Mouse (Mus musculus): ENCODE data around the gene Nsa2. TPM values are rescaled to one million over a fixed set of nuclear protein-coding genes. Genes with fewer than 3 reads are reported as not detected.
"Not testable (repeated sequence)": the region's sequence is repeated elsewhere in the genome, so short reads cannot be mapped to it uniquely, and the experiment has no call there.

Gene Nsa2
- polyA plus RNA-seq, 2 experiments = 36.2 to 38.2 TPM

DNA sequence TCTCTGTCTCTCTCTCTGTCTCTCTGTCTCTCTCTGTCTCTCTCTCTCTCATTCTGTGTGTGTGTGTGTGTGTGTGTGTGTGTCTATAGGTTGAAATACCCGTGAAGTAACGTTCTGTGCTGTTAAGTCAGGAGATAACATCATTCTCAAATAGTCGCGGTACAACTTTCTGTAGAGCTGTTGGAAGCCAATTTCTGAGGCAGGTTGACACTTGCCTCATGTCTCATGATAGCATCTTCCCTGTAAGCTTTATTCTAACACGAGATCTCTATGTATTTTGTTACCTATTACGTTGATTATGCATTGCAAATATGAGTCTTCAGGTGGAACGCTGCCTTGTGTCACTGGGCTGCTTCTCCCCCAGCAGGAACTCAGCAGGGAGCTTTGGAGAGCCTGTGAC lies 4.6 kb upstream of the Nsa2 start:
- DNase-seq (ENCODE audit: low read depth in 3 of 3, low spot score in 3 of 3) = no peak
- Histone ChIP-seq H3K27ac (no peak overlapping the region), H3K36me3 (replicated peaks; ENCODE audit: control insufficient read depth, insufficient read depth, low read depth) (peaks cover 15% of the 10 kb centered on the region), H3K9me3 (ENCODE audit: control insufficient read depth, low read length) (no peaks in the 10 kb centered on the region), H3K4me1 (replicated peaks; ENCODE audit: control insufficient read depth in 2 of 2, insufficient read depth in 2 of 2, low read length in 1 of 2) (peaks cover 5 to 6% of the 10 kb centered on the region in 2 experiments), H3K4me2 (ENCODE audit: low read depth) (no peak overlapping the region), H3K27me3 (ENCODE audit: control insufficient read depth, insufficient read depth, low read length) (no peaks in the 10 kb centered on the region), H3K4me3 (ENCODE audit: insufficient read depth in 1 of 2, low read depth in 2 of 2, low read length in 2 of 2) (no peak overlapping the region), H3K9ac (replicated peaks) (no peak overlapping the region)
- no peak for ATAC-seq (ENCODE audit: insufficient read depth)
- TF ChIP-seq EP300 (IDR thresholded peaks at IDR 0.05; ENCODE audit: low read depth) = no peak
- no peak for TF ChIP-seq CTCF (IDR thresholded peaks at IDR 0.05; ENCODE audit: low read depth)
- 76% methylated on average over 7 of the region's 7 CpGs for WGBS (ENCODE audit: insufficient replicate concordance)

DNA sequence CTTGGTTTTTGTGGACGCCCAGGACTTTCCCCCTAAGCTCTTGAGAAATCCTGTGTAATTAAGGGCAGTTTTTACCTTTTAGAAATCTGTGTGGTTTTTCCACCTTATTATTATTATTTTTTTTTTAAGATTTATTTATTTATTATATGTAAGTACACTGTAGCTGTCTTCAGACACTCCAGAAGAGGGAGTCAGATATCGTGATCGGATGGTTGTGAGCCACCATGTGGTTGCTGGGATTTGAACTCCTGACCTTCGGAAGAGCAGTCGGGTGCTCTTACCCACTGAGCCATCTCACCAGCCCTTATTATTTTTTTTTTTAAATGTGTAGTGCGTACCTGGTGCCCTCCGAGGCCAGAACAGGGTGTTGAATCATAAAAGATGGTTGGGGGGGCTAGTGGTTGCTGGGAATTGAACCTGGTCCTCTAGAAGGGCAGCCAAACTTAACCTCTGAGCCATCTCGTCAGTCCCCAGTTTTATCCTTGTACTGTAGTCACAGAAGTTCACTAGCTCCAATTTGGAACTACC lies 731 bp upstream of the Nsa2 start:
- peak overlapping the region; percentile 87 for H3K9ac ChIP-seq (replicated peaks)
- not testable (repeated sequence) for DNase-seq (ENCODE audit: low read depth in 3 of 3, low spot score in 3 of 3); ATAC-seq (ENCODE audit: insufficient read depth); H3K4me1 ChIP-seq (replicated peaks; ENCODE audit: control insufficient read depth in 2 of 2, insufficient read depth in 2 of 2, low read length in 1 of 2); H3K9me3 ChIP-seq (ENCODE audit: control insufficient read depth, low read length); H3K27me3 ChIP-seq (ENCODE audit: control insufficient read depth, insufficient read depth, low read length)
- 21% methylated on average over 8 of the region's 8 CpGs for WGBS (ENCODE audit: insufficient replicate concordance)
- peaks cover 14% of the 10 kb centered on the region for H3K36me3 ChIP-seq (replicated peaks; ENCODE audit: control insufficient read depth, insufficient read depth, low read depth)
- peak overlapping the region; percentile 28 for H3K27ac ChIP-seq
- peak overlapping the region; percentile 88 for H3K4me3 ChIP-seq (ENCODE audit: insufficient read depth in 1 of 2, low read depth in 2 of 2, low read length in 2 of 2)
- peak overlapping the region; percentile 68 for H3K4me2 ChIP-seq (ENCODE audit: low read depth)

DNA sequence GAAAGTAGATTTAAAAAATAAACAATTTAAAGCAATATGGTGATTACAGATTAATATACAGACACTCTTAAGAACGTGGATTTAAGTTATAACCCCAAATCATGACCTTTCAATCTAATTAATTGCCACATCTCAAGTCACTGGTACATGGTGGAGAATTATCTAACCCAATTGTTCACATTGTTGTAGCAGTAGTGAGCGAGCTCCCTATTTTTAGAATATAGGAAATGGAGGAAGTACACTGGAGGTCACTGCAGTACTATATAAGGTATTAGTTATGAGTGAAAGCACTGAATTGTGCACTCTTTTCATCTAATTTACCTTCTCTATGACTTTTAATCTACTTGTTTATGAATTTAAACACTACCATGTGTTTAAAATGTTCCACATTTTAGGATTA lies 7.3 kb downstream of the Nsa2 start:
- ATAC-seq (ENCODE audit: insufficient read depth); H3K27ac ChIP-seq; H3K9me3 ChIP-seq (ENCODE audit: control insufficient read depth, low read length); H3K4me1 ChIP-seq (replicated peaks; ENCODE audit: control insufficient read depth in 2 of 2, insufficient read depth in 2 of 2, low read length in 1 of 2); DNase-seq (ENCODE audit: low read depth in 3 of 3, low spot score in 3 of 3); H3K9ac ChIP-seq (replicated peaks); H3K4me3 ChIP-seq (ENCODE audit: insufficient read depth in 1 of 2, low read depth in 2 of 2, low read length in 2 of 2); H3K4me2 ChIP-seq (ENCODE audit: low read depth); H3K27me3 ChIP-seq (ENCODE audit: control insufficient read depth, insufficient read depth, low read length): not testable (repeated sequence)
- peaks cover 23% of the 10 kb centered on the region for H3K36me3 ChIP-seq (replicated peaks; ENCODE audit: control insufficient read depth, insufficient read depth, low read depth)
- no CpG with 5 or more reads among the region's 2 CpGs for WGBS (ENCODE audit: insufficient replicate concordance)

GRCm38 (mm10) chr13:97129654-97130053 lies 8.1 kb downstream of the Nsa2 start:
- ATAC-seq (ENCODE audit: insufficient read depth); DNase-seq (ENCODE audit: low read depth in 3 of 3, low spot score in 3 of 3); H3K4me3 ChIP-seq (ENCODE audit: insufficient read depth in 1 of 2, low read depth in 2 of 2, low read length in 2 of 2); H3K4me2 ChIP-seq (ENCODE audit: low read depth); H3K27me3 ChIP-seq (ENCODE audit: control insufficient read depth, insufficient read depth, low read length); H3K27ac ChIP-seq; H3K9ac ChIP-seq (replicated peaks); H3K9me3 ChIP-seq (ENCODE audit: control insufficient read depth, low read length); H3K4me1 ChIP-seq (replicated peaks; ENCODE audit: control insufficient read depth in 2 of 2, insufficient read depth in 2 of 2, low read length in 1 of 2): not testable (repeated sequence)
- H3K36me3 ChIP-seq (replicated peaks; ENCODE audit: control insufficient read depth, insufficient read depth, low read depth) = peaks cover 20% of the 10 kb centered on the region
- 79% methylated on average over 2 of the region's 4 CpGs for WGBS (ENCODE audit: insufficient replicate concordance)

- DNase-seq (ENCODE audit: low read depth in 3 of 3, low spot score in 3 of 3) = no peak
- H3K27me3 ChIP-seq (ENCODE audit: control insufficient read depth, insufficient read depth, low read length) = no peaks in the 10 kb centered on the region
- H3K4me3 ChIP-seq (ENCODE audit: insufficient read depth in 1 of 2, low read depth in 2 of 2, low read length in 2 of 2) = no peak overlapping the region
- no peak for ATAC-seq (ENCODE audit: insufficient read depth)
- no peaks in the 10 kb centered on the region for H3K36me3 ChIP-seq (replicated peaks; ENCODE audit: control insufficient read depth, insufficient read depth, low read depth)
- no peak overlapping the region for H3K27ac ChIP-seq
- H3K4me1 ChIP-seq (replicated peaks; ENCODE audit: control insufficient read depth in 2 of 2, insufficient read depth in 2 of 2, low read length in 1 of 2) = no peaks in the 10 kb centered on the region
- H3K4me2 ChIP-seq (ENCODE audit: low read depth) = no peak overlapping the region
- H3K9me3 ChIP-seq (ENCODE audit: control insufficient read depth, low read length) = no peaks in the 10 kb centered on the region
- 57% methylated on average over 3 of the region's 3 CpGs for WGBS (ENCODE audit: insufficient replicate concordance)
- H3K9ac ChIP-seq (replicated peaks) = no peak overlapping the region
- TF ChIP-seq CTCF (IDR thresholded peaks at IDR 0.05; ENCODE audit: low read depth) (no peak), EP300 (IDR thresholded peaks at IDR 0.05; ENCODE audit: low read depth) (no peak)
Observed at GRCm38 (mm10) chr13:97121341-97121740, 16.4 kb downstream of the Nsa2 start.

- 69% methylated on average over 4 of the region's 4 CpGs for WGBS (ENCODE audit: insufficient replicate concordance)
- ATAC-seq (ENCODE audit: insufficient read depth) = no peak
- Histone ChIP-seq H3K4me2 (ENCODE audit: low read depth) (no peak overlapping the region), H3K9me3 (ENCODE audit: control insufficient read depth, low read length) (no peaks in the 10 kb centered on the region), H3K4me1 (replicated peaks; ENCODE audit: control insufficient read depth in 2 of 2, insufficient read depth in 2 of 2, low read length in 1 of 2) (no peaks in the 10 kb centered on the region), H3K4me3 (ENCODE audit: insufficient read depth in 1 of 2, low read depth in 2 of 2, low read length in 2 of 2) (no peak overlapping the region), H3K27me3 (ENCODE audit: control insufficient read depth, insufficient read depth, low read length) (no peaks in the 10 kb centered on the region), H3K9ac (replicated peaks) (no peak overlapping the region), H3K27ac (no peak overlapping the region), H3K36me3 (replicated peaks; ENCODE audit: control insufficient read depth, insufficient read depth, low read depth) (no peaks in the 10 kb centered on the region)
- no peak for TF ChIP-seq CTCF (IDR thresholded peaks at IDR 0.05; ENCODE audit: low read depth)
- no peak for TF ChIP-seq EP300 (IDR thresholded peaks at IDR 0.05; ENCODE audit: low read depth)
- no peak for DNase-seq (ENCODE audit: low read depth in 3 of 3, low spot score in 3 of 3)
Observed at GRCm38 (mm10) chr13:97109046-97109445, 28.7 kb downstream of the Nsa2 start.

GRCm38 (mm10) chr13:97107721-97108120 lies 30.0 kb downstream of the Nsa2 start:
- H3K9ac ChIP-seq (replicated peaks); H3K9me3 ChIP-seq (ENCODE audit: control insufficient read depth, low read length); H3K36me3 ChIP-seq (replicated peaks; ENCODE audit: control insufficient read depth, insufficient read depth, low read depth); H3K4me2 ChIP-seq (ENCODE audit: low read depth); DNase-seq (ENCODE audit: low read depth in 3 of 3, low spot score in 3 of 3); H3K27me3 ChIP-seq (ENCODE audit: control insufficient read depth, insufficient read depth, low read length); ATAC-seq (ENCODE audit: insufficient read depth); H3K4me3 ChIP-seq (ENCODE audit: insufficient read depth in 1 of 2, low read depth in 2 of 2, low read length in 2 of 2); H3K4me1 ChIP-seq (replicated peaks; ENCODE audit: control insufficient read depth in 2 of 2, insufficient read depth in 2 of 2, low read length in 1 of 2); H3K27ac ChIP-seq: not testable (repeated sequence)
- WGBS (ENCODE audit: insufficient replicate concordance) = 87% methylated on average over 4 of the region's 4 CpGs
